Mouse (Mus musculus) G1E-ER4 (cell line): ENCODE results near the gene Olfr594. TPM values are rescaled to one million over a fixed set of nuclear protein-coding genes. Genes with fewer than 3 reads are reported as not detected.
"Not testable (repeated sequence)": the region's sequence is repeated elsewhere in the genome, so short reads cannot be mapped to it uniquely, and the experiment has no call there.

Experiments used
- GATA1 ChIP-seq: IDR thresholded peaks from one replicate; pipeline ENCODE4 v1.8.0; 2012; ENCODE audit warnings: low read length, inconsistent platforms
- polyA plus RNA-seq: library from polyadenylated mRNA; stranded (reverse); fragments of >175 nt; gene quantifications from 2 replicates; pipeline ENCODE4 v1.2.3, GENCODE M21; 2012

Olfr594 gene
- polyA plus RNA-seq, result not detected in 2 replicates

DNA sequence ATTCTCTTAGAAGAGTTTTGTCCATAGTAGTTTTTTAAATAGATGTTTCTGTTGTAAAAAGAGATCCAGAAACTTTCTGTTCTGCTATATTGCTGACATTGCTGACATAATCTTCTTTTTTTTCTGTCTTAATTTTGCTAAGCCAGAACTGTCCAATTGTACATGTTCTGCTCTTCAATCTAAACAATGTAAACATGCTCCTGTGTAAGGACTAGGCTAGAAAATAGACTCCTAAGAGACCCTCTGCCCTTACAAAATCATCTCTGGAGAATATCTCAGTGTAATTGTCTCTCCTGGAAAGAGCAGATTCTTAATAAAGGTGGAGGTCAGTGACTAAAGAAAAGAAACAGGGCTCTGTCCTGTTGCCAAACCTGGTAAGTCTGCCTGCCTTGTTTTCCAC lies at the start of gene Olfr594:
Olfr594 (plus strand) TSS at position 301 of the 400 bp plus-strand sequence.
- TF ChIP-seq GATA1, result no peak

DNA sequence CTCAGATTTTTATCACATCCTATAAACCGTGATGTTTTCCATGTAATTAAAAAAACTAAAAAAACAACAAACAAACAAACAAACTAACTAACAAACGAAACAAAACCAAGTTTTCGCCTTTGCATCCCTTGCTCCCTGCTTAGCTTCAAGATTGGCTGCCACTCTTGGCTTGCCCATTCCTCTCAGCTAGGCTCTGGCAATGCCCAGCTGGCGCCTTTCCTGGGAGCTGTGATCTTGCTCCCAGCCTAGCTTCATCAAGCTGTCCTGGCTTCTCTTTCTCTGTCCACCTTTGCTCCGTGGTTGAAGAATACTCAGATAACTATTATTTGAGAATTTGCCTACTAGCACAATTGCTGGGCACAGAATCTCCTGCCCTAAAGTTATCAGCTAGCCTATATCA lies 47.1 kb upstream of the Olfr594 start:
- no peak for TF ChIP-seq GATA1

DNA sequence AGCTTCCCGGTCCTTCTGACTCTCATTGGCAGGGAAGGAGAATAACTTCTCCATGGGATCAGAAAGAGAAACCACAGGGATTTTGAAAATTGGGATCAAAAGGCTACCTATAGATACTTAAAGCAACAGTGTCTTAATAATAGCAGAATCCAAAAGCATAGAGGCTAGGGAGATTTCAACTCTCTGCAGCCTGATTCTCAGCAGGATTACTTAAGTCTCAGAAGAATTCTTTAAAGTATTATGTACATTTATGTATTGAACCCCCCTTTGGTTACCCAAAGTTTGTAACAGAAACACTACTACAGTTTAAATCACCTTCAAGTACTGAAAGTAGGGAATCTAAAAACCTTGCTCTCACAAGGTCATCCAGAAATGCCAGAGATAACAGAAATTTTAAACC lies 38.6 kb upstream of the Olfr594 start, which contains the start of gene Olfr591:
Olfr591 (minus strand) TSS at position 101 of the 400 bp plus-strand sequence.
- TF ChIP-seq GATA1, result no peak

DNA sequence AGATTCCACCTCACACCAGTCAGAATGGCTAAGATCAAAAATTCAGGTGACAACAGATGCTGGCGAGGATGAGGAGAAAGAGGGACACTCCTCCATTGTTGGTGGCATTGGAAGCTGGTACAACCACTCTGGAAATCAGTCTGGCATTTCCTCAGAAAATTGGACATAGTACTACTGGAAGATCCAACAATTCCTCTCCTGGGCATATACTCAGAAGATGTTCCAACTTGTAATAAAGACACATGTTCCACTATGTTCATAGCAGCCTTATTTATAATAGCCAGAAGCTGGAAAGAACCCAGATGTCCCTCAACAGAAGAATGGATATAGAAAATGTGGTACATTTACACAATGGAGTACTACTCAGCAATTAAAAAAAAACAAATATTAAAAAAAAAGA lies 32.3 kb upstream of the Olfr594 start, which contains the start of gene Olfr592:
Olfr592 (plus strand) TSS at position 301 of the 400 bp plus-strand sequence.
- not testable (repeated sequence) for TF ChIP-seq GATA1

DNA sequence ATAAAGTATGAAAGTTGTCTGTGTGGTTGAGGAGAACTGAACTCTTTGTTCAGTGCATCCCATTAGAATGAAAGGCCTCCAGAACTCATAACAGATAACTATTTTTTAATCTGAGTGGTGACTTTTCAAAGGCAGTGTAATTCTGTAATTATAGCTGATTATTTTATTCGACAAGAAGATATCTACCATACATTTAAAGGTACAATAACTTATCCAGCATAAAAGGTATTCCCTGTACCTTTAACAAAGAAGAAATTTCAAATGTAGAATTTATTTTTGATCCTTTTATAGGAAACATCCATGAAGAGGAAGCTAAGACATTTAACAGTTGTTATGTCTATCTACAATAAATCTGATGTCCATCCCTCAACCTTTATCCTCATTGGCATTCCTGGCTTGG lies 5.2 kb upstream of the Olfr594 start, which contains the start of gene Olfr593:
Olfr593 (plus strand) TSS at position 301 of the 400 bp plus-strand sequence.
- TF ChIP-seq GATA1, result no peak

DNA sequence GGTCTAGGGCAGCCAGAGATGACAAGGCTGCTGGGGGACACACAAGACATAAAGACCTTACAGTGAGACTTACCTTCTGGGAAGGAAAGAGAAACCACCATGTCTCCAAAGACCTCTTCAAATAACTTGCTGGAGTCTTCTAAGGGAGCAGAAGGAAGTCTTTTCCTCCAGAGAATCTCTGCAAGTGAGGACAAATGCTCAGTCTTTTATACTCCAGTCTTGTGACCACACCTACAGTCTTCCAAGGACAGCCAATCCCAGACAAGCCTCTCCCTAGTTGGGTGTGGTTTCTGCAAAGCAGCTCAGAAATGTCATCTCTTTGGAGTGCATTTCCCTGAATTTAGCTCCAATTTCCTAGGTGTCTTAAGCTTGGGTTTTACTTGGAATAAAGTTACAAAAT lies 35.6 kb downstream of the Olfr594 start, which contains the start of gene Usp17ld:
Usp17ld (minus strand) TSS at position 101 of the 400 bp plus-strand sequence.
- not testable (repeated sequence) for TF ChIP-seq GATA1

Other genes starting within 250 kb of the Olfr594 start
- gene Olfr577, start 241.1 kb upstream of the Olfr594 start, polyA plus RNA-seq, result not detected in 2 replicates
- not detected in 2 replicates for gene Olfr578, start 227.7 kb upstream of the Olfr594 start, polyA plus RNA-seq
- not detected in 2 replicates for gene Olfr582, start 179.0 kb upstream of the Olfr594 start, polyA plus RNA-seq
- gene Olfr583, start 165.7 kb upstream of the Olfr594 start, polyA plus RNA-seq, result not detected in 2 replicates
- not detected in 2 replicates for gene Olfr584, start 135.1 kb upstream of the Olfr594 start, polyA plus RNA-seq
- not detected in 2 replicates for gene Olfr585, start 119.3 kb upstream of the Olfr594 start, polyA plus RNA-seq
- not detected in 2 replicates for gene Olfr586, start 91.4 kb upstream of the Olfr594 start, polyA plus RNA-seq
- not detected in 2 replicates for gene Olfr588-ps1, start 76.1 kb upstream of the Olfr594 start, polyA plus RNA-seq
- not detected in 2 replicates for gene Olfr589, start 60.6 kb upstream of the Olfr594 start, polyA plus RNA-seq
- not detected in 2 replicates for gene Olfr591, start 38.7 kb upstream of the Olfr594 start, polyA plus RNA-seq
- gene Olfr592, start 32.2 kb upstream of the Olfr594 start, polyA plus RNA-seq, result not detected in 2 replicates
- gene Olfr593, start 5.1 kb upstream of the Olfr594 start, polyA plus RNA-seq, result not detected in 2 replicates
- not detected in 2 replicates for gene Usp17ld, start 35.5 kb downstream of the Olfr594 start, polyA plus RNA-seq
- not detected in 2 replicates for gene Olfr596, start 88.7 kb downstream of the Olfr594 start, polyA plus RNA-seq
- gene Olfr597, start 99.3 kb downstream of the Olfr594 start, polyA plus RNA-seq, result not detected in 2 replicates
- not detected in 2 replicates for gene Olfr598, start 106.6 kb downstream of the Olfr594 start, polyA plus RNA-seq
- gene Olfr599, start 118.9 kb downstream of the Olfr594 start, polyA plus RNA-seq, result not detected in 2 replicates
- gene Olfr600, start 132.7 kb downstream of the Olfr594 start, polyA plus RNA-seq, result not detected in 2 replicates
- gene Olfr601, start 145.7 kb downstream of the Olfr594 start, polyA plus RNA-seq, result not detected in 2 replicates
- not detected in 2 replicates for gene Olfr603, start 169.2 kb downstream of the Olfr594 start, polyA plus RNA-seq
- not detected in 2 replicates for gene Usp17lc, start 198.1 kb downstream of the Olfr594 start, polyA plus RNA-seq
- gene Olfr605, start 228.4 kb downstream of the Olfr594 start, polyA plus RNA-seq, result not detected in 2 replicates
- gene Olfr606, start 232.1 kb downstream of the Olfr594 start, polyA plus RNA-seq, result not detected in 2 replicates
- gene Olfr607, start 247.2 kb downstream of the Olfr594 start, polyA plus RNA-seq, result not detected in 2 replicates